ENCODE assay signal across 35 mouse cellular contexts in genomic region chr1:130850405-130850804, GRCm38 (mm10). TPM values are rescaled to one million over a fixed set of nuclear protein-coding genes. Genes with fewer than 3 reads are reported as not detected.
DNase-seq lines count a peak whose midpoint lies in the region; ATAC-seq and TF ChIP-seq lines count a peak whose summit lies in the region.
"Had no signal": no experiment of that assay in that cellular context is flagged by ENCODE, and none has a peak within 500 bp of the region (broad histone marks: within the 10 kb centered on the region; RNA-seq: fewer than 3 reads in every experiment).

No protein-coding gene starts in this region.

- WGBS in lung, postnatal 0 days: 80% methylated on average over 5 of the region's 5 CpGs
- WGBS in small intestine, adult 2 months: 75% methylated on average over 5 of the region's 5 CpGs

- peak; percentile 19 for DNase-seq in lung, postnatal 25 days (ENCODE audit: low spot score)
- DNase-seq in lung, postnatal 0 days (ENCODE audit: low spot score): no peak
- DNase-seq in B cell, adult 2 months: peak; percentile 65 to 68
- DNase-seq in cerebellum, adult 11 months: no peak
- DNase-seq in left cerebral cortex, postnatal 36 days (ENCODE audit: low spot score in 2 of 2): no peak
- DNase-seq: adrenal gland, postnatal 36 days; cerebellum, adult 18-20 months; cerebellum, postnatal 14 days; gastrocnemius, postnatal 25 days; kidney, adult 8-10 months; kidney, postnatal 10 days; liver, embryonic 13.5 days; lung, embryonic 14.5 days; lung, postnatal 4 days had no signal

- intact Hi-C loops in left cerebral cortex, postnatal 36 days (cut with DNase I): no loop called here

- no peaks in the 10 kb centered on the region for H3K36me3 ChIP-seq in lung, postnatal 0 days (ENCODE audit: insufficient read depth, low read length)
- H3K36me3 ChIP-seq in small intestine, adult 2 months (ENCODE audit: control insufficient read depth, insufficient read depth, low read length): peaks cover 65% of the 10 kb centered on the region
- H3K36me3 ChIP-seq: forebrain, embryonic 10.5 days; hindbrain, embryonic 13.5 days; intestine, embryonic 15.5 days; limb, embryonic 13.5 days; liver, embryonic 13.5 days; midbrain, embryonic 10.5 days; neural tube, embryonic 13.5 days had no signal

- no peaks in the 10 kb centered on the region for H3K9me3 ChIP-seq in lung, postnatal 0 days (ENCODE audit: low read length)
- H3K9me3 ChIP-seq: forebrain, embryonic 10.5 days; hindbrain, embryonic 13.5 days; intestine, embryonic 15.5 days; limb, embryonic 13.5 days; liver, embryonic 13.5 days; midbrain, embryonic 10.5 days; neural tube, embryonic 13.5 days had no signal

- no peak overlapping the region for H3K4me3 ChIP-seq in lung, postnatal 0 days (ENCODE audit: low read depth, low read length)
- no peak overlapping the region for H3K4me3 ChIP-seq in small intestine, adult 2 months (ENCODE audit: low read depth, low read length)
- H3K4me3 ChIP-seq: forebrain, embryonic 10.5 days; hindbrain, embryonic 13.5 days; intestine, embryonic 15.5 days; layer of hippocampus, adult 2 months; limb, embryonic 13.5 days; liver, embryonic 13.5 days; midbrain, embryonic 10.5 days; myocyte; neural tube, embryonic 13.5 days had no signal

- H3K27me3 ChIP-seq in lung, postnatal 0 days (replicated peaks; ENCODE audit: insufficient read depth, low read length): no peaks in the 10 kb centered on the region
- H3K27me3 ChIP-seq in small intestine, adult 2 months (ENCODE audit: control insufficient read depth, insufficient read depth, low read length): no peaks in the 10 kb centered on the region
- H3K27me3 ChIP-seq: hindbrain, embryonic 13.5 days; intestine, embryonic 15.5 days; limb, embryonic 13.5 days; liver, embryonic 13.5 days; neural tube, embryonic 13.5 days had no signal

- no peak overlapping the region for H3K4me2 ChIP-seq in lung, postnatal 0 days (replicated peaks; ENCODE audit: low read depth, low read length)
- H3K4me2 ChIP-seq: hindbrain, embryonic 13.5 days; intestine, embryonic 15.5 days; limb, embryonic 13.5 days; liver, embryonic 13.5 days; lung, embryonic 14.5 days; neural tube, embryonic 13.5 days had no signal

- TF ChIP-seq EP300 in lung, postnatal 0 days (IDR thresholded peaks at IDR 0.05): no peak

- ATAC-seq in lung, postnatal 0 days: no peak
- ATAC-seq in activated CD4-positive, CD25-positive, alpha-beta regulatory T cell, adult 4 months: peak; percentile 69
- ATAC-seq: forebrain, embryonic 16.5 days; intestine, embryonic 15.5 days; midbrain, embryonic 16.5 days had no signal

- H3K4me1 ChIP-seq in lung, postnatal 0 days (ENCODE audit: insufficient read depth, low read depth, low read length): no peaks in the 10 kb centered on the region
- H3K4me1 ChIP-seq in small intestine, adult 2 months (ENCODE audit: control insufficient read depth, insufficient read depth, insufficient read length, low read length): no peaks in the 10 kb centered on the region
- H3K4me1 ChIP-seq: hindbrain, embryonic 13.5 days; limb, embryonic 13.5 days; liver, embryonic 13.5 days; neural tube, embryonic 13.5 days had no signal

- no peak for TF ChIP-seq CTCF in lung, postnatal 0 days (IDR thresholded peaks at IDR 0.05)
- TF ChIP-seq CTCF in small intestine, adult 2 months (IDR thresholded peaks at IDR 0.05; ENCODE audit: extremely low read depth, insufficient read length, insufficient replicate concordance, low read depth, low read length): no peak

- no peak overlapping the region for H3K9ac ChIP-seq in lung, postnatal 0 days (replicated peaks; ENCODE audit: low read depth)
- H3K9ac ChIP-seq: hindbrain, embryonic 13.5 days; intestine, embryonic 15.5 days; limb, embryonic 13.5 days; liver, embryonic 13.5 days; lung, embryonic 14.5 days; neural tube, embryonic 13.5 days had no signal

- no peak for TF ChIP-seq POLR2A in small intestine, adult 2 months (IDR thresholded peaks at IDR 0.05; ENCODE audit: low read depth, low read length)

- no peak overlapping the region for H3K27ac ChIP-seq in lung, postnatal 0 days (ENCODE audit: low read length)
- peak overlapping the region; percentile 33; the same call in 1 of the 2 replicates for H3K27ac ChIP-seq in small intestine, adult 2 months (ENCODE audit: insufficient read depth, low read depth, low read length)
- H3K27ac ChIP-seq: forebrain, embryonic 10.5 days; hindbrain, embryonic 13.5 days; intestine, embryonic 15.5 days; layer of hippocampus, adult 2 months; limb, embryonic 13.5 days; liver, embryonic 13.5 days; midbrain, embryonic 10.5 days; neural tube, embryonic 13.5 days had no signal

RNA-seq across cellular contexts. Expression of gene Fcmr, which starts 15.1 kb away (rescaled TPM):
- polyA plus RNA-seq in lung, postnatal 0 days (2015; fragmentation: Nextera tagmentation; extraction: Ambion mirVana): 0.37 and 0.82 TPM in 2 replicates
- 1 to 10 TPM in 1 of 2 experiments, under 1 TPM in 1; 0.56 to 6.0 TPM for polyA plus RNA-seq in activated CD4-positive, CD25-positive, alpha-beta regulatory T cell, adult 4 months (2017; shearing (Covaris generic))
- 10.4 and 10.7 TPM in 2 replicates for polyA plus RNA-seq in small intestine, adult 2 months (2012; rRNA removed)
- total RNA-seq in left cerebral cortex, postnatal 36 days (2021): under 1 TPM in 1 of 2 experiments, not detected in 1; 0.93 TPM
- total RNA-seq: adrenal gland, postnatal 36 days; gastrocnemius, postnatal 25 days had no signal
- polyA plus RNA-seq: C2C12; embryonic facial prominence, embryonic 11.5 days; forebrain, embryonic 10.5 days; forebrain, embryonic 16.5 days; limb, embryonic 13.5 days; liver, embryonic 13.5 days; lung, embryonic 14.5 days; midbrain, embryonic 10.5 days; myocyte; neural tube, embryonic 13.5 days had no signal

RNA-seq across cellular contexts. Expression of gene Pigr, which starts 23.9 kb away (rescaled TPM):
- 0.08 and 0.26 TPM in 2 replicates for polyA plus RNA-seq in lung, postnatal 0 days (2015; fragmentation: Nextera tagmentation; extraction: Ambion mirVana)
- polyA plus RNA-seq in activated CD4-positive, CD25-positive, alpha-beta regulatory T cell, adult 4 months (2017; shearing (Covaris generic)): under 1 TPM in 1 of 2 experiments, not detected in 1; 0.19 TPM
- 747 and 1,110 TPM in 2 replicates for polyA plus RNA-seq in small intestine, adult 2 months (2012; rRNA removed)
- not detected for total RNA-seq in left cerebral cortex, postnatal 36 days (2021)
- total RNA-seq: gastrocnemius, postnatal 25 days; heart, postnatal 25 days; layer of hippocampus, adult 2 months; layer of hippocampus, postnatal 25 days had no signal
- polyA plus RNA-seq: C2C12; embryonic facial prominence, embryonic 11.5 days; forebrain, embryonic 10.5 days; forebrain, embryonic 16.5 days; hindbrain, embryonic 13.5 days; limb, embryonic 13.5 days; lung, embryonic 14.5 days; midbrain, embryonic 10.5 days; midbrain, embryonic 16.5 days; neural tube, embryonic 13.5 days had no signal

RNA-seq across cellular contexts. Expression of gene Il24, which starts 36.8 kb away (rescaled TPM):
- polyA plus RNA-seq in lung, postnatal 0 days (2015; fragmentation: Nextera tagmentation; extraction: Ambion mirVana): not detected in 2 replicates
- polyA plus RNA-seq in activated CD4-positive, CD25-positive, alpha-beta regulatory T cell, adult 4 months (2017; shearing (Covaris generic)): not detected
- polyA plus RNA-seq in small intestine, adult 2 months (2012; rRNA removed): not detected in 2 replicates
- total RNA-seq in left cerebral cortex, postnatal 36 days (2021): not detected
- total RNA-seq: adrenal gland, postnatal 36 days; gastrocnemius, postnatal 25 days; heart, adult 8-10 months; heart, postnatal 25 days; layer of hippocampus, adult 2 months; layer of hippocampus, postnatal 25 days; left cerebral cortex, postnatal 10 days had no signal
- polyA plus RNA-seq: C2C12; embryonic facial prominence, embryonic 11.5 days; forebrain, embryonic 10.5 days; forebrain, embryonic 16.5 days; heart, embryonic 14.5 days; hindbrain, embryonic 13.5 days; intestine, embryonic 15.5 days; limb, embryonic 13.5 days; liver, embryonic 13.5 days; lung, embryonic 14.5 days; midbrain, embryonic 10.5 days; midbrain, embryonic 16.5 days; myocyte; neural tube, embryonic 13.5 days; stomach, embryonic 16.5 days; urinary bladder, adult 2 months had no signal

RNA-seq across cellular contexts. Expression of gene Fcamr, which starts 49.7 kb away (rescaled TPM):
- polyA plus RNA-seq in lung, postnatal 0 days (2015; fragmentation: Nextera tagmentation; extraction: Ambion mirVana): 0.06 and 0.27 TPM in 2 replicates
- not detected for polyA plus RNA-seq in activated CD4-positive, CD25-positive, alpha-beta regulatory T cell, adult 4 months (2017; shearing (Covaris generic))
- 0.74 and 1.6 TPM in 2 replicates for polyA plus RNA-seq in small intestine, adult 2 months (2012; rRNA removed)
- total RNA-seq in left cerebral cortex, postnatal 36 days (2021): not detected
- total RNA-seq: adrenal gland, postnatal 36 days; gastrocnemius, postnatal 25 days; layer of hippocampus, adult 2 months; layer of hippocampus, postnatal 25 days; left cerebral cortex, postnatal 10 days had no signal
- polyA plus RNA-seq: C2C12; embryonic facial prominence, embryonic 11.5 days; forebrain, embryonic 10.5 days; forebrain, embryonic 16.5 days; hindbrain, embryonic 13.5 days; limb, embryonic 13.5 days; liver, embryonic 13.5 days; lung, embryonic 14.5 days; midbrain, embryonic 10.5 days; midbrain, embryonic 16.5 days; myocyte; neural tube, embryonic 13.5 days had no signal

Comparison
In these comparisons a context has a peak if more than half of its experiments do, and no peak if none do; other contexts are left out.
1. DNase-seq: peak in lung, postnatal 25 days (single experiment) and B cell, adult 2 months (2 of 2); none in lung, postnatal 0 days (single experiment), cerebellum, adult 11 months (single experiment) and left cerebral cortex, postnatal 36 days (0 of 2).
2. RNA of gene Pigr, which starts 23.9 kb away (polyA plus RNA-seq): 747 to 1,110 TPM in small intestine, adult 2 months; 0.19 TPM in activated CD4-positive, CD25-positive, alpha-beta regulatory T cell, adult 4 months and 0.08 to 0.26 TPM in lung, postnatal 0 days; every median in the first group is over 100 times any median in the second.